Mouse (Mus musculus) adipocyte (in vitro differentiated cells): ENCODE data around the gene Utp20.
"Not testable (repeated sequence)": the region's sequence is repeated elsewhere in the genome, so short reads cannot be mapped to it uniquely, and the experiment has no call there.

Experiments used
- DNase-seq: peaks from one replicate; pipeline ENCODE4 v3.0.0-alpha.2; 2016; ENCODE audit warnings: low spot score

Utp20 gene

GRCm38 (mm10) chr10:88783941-88784340 is 42.7 kb downstream of the Utp20 start:
- DNase-seq, result no peak

GRCm38 (mm10) chr10:88783135-88783534 is 43.5 kb downstream of the Utp20 start:
- DNase-seq, result not testable (repeated sequence)

GRCm38 (mm10) chr10:88780716-88781115 is 45.9 kb downstream of the Utp20 start:
- DNase-seq, result no peak

GRCm38 (mm10) chr10:88776206-88776605 is 50.4 kb downstream of the Utp20 start:
- DNase-seq, result no peak

- not testable (repeated sequence) for DNase-seq
These were observed 53.6 kb downstream of the Utp20 start for GRCm38 (mm10) chr10:88772965-88773364.

GRCm38 (mm10) chr10:88769676-88770075 is 56.9 kb downstream of the Utp20 start:
- no peak for DNase-seq

GRCm38 (mm10) chr10:88768961-88769360 is 57.6 kb downstream of the Utp20 start:
- DNase-seq, result no peak

GRCm38 (mm10) chr10:88765431-88766142 is 61.0 kb downstream of the Utp20 start:
- no peak for DNase-seq

- DNase-seq, result no peak
These were observed 64.9 kb downstream of the Utp20 start for GRCm38 (mm10) chr10:88761524-88762212.

- DNase-seq, result no peak
These were observed 85.2 kb downstream of the Utp20 start for GRCm38 (mm10) chr10:88741426-88741825.

GRCm38 (mm10) chr10:88740781-88741180 is 85.8 kb downstream of the Utp20 start:
- no peak for DNase-seq

- no peak for DNase-seq
These were observed 86.8 kb downstream of the Utp20 start for GRCm38 (mm10) chr10:88739818-88740217.

GRCm38 (mm10) chr10:88739074-88739473 is 87.5 kb downstream of the Utp20 start:
- not testable (repeated sequence) for DNase-seq

- peak; percentile 22 for DNase-seq
These were observed 94.3 kb downstream of the Utp20 start for GRCm38 (mm10) chr10:88732309-88732622.

- peak; percentile 24 for DNase-seq
These were observed 94.9 kb downstream of the Utp20 start for GRCm38 (mm10) chr10:88731496-88732308.

- peak; percentile 96 for DNase-seq
These were observed 95.8 kb downstream of the Utp20 start, which contains the start of gene Arl1 for GRCm38 (mm10) chr10:88730571-88731495. Gene Arl1 (plus strand): TSS chr10:88730858.

GRCm38 (mm10) chr10:88728166-88728565 is 98.4 kb downstream of the Utp20 start:
- DNase-seq, result no peak

GRCm38 (mm10) chr10:88727128-88727527 is 99.5 kb downstream of the Utp20 start:
- peak; percentile 71 for DNase-seq

GRCm38 (mm10) chr10:88725343-88725742 is 101.3 kb downstream of the Utp20 start:
- peak; percentile 58 for DNase-seq

- DNase-seq, result no peak
These were observed 107.0 kb downstream of the Utp20 start for GRCm38 (mm10) chr10:88719618-88720017.

GRCm38 (mm10) chr10:88717756-88718025 is 108.9 kb downstream of the Utp20 start:
- DNase-seq, result no peak
